Mouse (Mus musculus) ovary, adult 18-20 months (tissue): ENCODE measurements at regions not wholly inside any gene's neighbourhood (a gene's known extent, or its start where the extent isn't known, plus 50 kb on each side); places are given as distances from the start of the nearest gene placed in this dataset.

Source experiments
- DNase-seq: peaks from one replicate; pipeline ENCODE4 v3.0.0; 2022; ENCODE audit warnings: low spot score, mixed read lengths

DNA sequence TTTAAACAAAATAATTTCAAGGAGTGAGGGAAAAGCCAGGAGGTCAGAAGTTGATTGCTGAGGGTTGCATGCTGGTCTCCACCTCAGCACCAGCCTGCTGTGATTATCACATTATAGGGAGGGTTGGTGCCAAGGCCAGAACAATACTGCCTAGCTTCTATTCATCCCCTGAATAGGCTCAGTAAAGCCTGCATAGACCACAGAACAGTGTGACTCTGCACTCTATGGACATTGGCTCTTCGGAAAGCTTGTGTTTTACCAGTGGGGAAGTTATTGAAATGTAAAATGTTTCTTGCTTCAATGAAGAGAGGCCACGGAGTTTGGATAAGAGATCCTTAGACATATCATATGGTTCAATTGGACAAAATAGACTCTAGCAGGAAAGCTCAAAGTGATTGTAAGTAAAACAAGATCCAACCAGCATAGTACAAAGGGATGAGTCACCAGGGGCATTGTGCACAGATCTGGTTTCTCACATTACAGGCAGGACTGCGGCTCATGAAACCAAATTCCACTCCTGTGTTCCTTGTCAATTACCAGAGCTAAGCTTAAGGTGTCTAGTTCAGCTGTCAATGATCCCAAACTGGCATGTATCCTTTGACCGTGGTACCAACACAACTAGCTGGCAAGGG is 320.8 kb upstream of the Cd180 start:
- no peak for DNase-seq

DNA sequence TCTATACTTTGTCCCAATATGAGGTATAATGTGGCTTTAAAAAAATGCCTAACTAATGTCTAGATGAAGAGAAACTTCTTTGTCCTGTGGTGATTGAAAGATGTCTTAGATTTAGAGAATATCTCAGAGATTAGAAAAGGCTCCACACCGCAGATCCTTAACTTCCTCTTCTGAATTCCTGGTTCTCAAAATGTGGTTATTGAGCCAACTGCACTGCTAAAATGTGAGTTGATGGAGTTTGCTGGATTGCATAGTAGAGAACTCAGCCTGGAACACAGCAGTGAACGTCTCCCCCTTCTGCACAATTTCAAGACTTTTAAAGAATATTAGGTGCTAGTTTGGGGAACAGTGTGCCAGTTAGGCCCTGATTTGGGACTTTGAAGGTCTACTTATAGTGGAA is 312.7 kb upstream of the Cd180 start:
- no peak for DNase-seq

DNA sequence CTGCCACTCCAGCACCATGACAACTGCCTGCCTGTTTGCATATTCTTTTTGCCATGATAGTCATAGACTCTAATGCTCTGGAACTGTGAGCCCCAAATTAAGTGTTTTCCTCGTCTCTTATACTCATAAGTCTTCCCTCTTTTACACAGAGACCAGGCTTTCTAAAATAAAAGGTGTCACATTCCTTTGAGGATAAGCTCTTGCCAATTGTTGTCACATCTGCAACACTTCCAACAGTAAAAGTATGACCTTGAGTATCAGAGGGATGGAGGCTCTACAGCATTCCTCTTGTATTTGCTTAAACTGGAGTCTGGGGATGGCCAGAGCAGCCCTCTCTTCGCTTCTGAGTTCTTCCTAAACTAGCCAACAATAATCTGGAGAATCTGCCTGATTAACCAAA is 301.4 kb upstream of the Cd180 start:
- no peak for DNase-seq

DNA sequence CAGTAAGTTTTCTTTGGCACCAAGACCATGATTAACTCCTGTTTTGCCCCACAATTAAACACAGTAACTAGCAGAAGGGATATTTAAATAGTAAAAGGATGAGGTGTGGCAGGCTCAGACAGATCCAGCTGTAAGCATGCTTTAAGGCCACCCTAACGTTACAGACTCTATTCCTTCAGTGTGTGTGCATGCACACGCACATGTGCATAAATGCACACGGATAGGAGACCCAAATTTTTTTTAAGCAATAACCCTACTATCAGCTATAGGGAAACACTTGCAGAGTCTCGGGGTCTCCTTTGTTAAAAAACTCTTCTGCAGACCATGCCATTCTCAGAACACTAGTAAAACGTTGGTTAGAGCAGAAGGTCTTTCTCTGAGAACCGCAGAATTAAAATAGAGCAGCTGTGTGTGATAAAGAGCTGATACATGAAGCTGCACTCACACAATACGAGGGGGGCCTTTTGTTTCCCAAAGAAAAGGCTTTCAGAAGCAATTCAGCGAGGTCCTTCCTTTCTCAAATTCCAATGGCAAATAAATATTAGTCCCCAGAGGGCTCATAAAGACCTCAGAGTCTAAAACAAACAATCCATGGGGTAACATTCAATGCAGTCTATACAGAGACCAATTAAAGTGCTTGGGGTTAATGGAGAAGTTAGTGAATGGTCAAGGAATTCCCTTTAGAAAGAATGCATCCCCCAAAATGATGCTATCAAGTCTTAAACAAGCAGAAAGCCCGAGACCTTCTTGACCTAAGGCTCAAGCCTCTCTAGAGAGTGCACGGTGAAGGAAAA is 300.3 kb upstream of the Cd180 start:
- no peak for DNase-seq

DNA sequence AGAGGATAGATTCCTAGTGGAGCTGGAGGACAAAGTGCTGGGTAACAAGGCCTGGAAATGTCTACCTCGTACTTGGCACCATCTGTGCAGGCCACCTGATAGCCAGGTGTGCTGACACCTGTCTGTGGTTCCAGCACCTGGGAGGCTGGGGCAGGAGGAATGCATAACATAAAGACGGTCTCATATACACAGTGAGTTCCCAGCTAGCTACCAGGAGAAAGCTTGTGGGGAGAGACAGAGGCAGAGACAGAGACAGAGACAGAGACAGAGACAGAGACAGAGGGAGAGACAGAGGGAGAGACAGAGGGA is 299.7 kb upstream of the Cd180 start:
- no peak for DNase-seq

DNA sequence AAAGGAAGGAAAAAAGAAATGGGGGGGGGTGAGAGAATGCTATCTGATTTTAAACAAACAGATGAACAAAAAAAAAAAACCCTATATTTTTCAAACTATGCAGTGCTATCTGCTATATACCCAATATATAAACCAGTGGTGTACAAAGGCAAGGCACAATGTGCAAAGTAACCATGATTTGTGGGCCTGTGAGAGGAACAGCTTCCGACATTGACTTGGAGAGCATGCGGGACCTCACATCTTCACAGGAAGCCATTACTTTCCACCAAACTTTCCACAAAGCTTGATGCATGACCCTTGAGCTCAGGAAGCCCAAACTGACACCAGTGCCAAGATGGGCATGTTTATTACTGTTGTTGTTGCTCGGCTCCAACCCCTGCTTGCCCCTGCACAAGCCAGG is 299.3 kb upstream of the Cd180 start:
- no peak for DNase-seq

DNA sequence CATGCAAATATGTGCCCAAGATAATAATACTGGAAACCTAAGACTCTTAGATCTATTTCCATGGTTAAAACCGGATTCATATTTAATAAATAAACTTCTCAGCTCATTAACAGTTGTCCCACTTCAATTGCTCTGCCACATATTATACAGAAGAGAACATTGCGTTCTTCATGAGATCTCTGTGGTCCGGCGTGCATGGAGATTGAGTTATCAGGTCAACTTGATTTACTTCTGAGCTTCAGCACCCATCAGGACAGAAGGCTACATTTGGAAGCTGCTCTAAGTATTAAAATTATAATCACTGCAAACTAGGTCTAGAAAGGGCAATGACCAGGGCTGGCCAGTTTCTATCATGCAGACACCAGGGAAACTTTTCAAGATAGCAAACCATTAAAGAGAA is 295.9 kb upstream of the Cd180 start:
- no peak for DNase-seq

DNA sequence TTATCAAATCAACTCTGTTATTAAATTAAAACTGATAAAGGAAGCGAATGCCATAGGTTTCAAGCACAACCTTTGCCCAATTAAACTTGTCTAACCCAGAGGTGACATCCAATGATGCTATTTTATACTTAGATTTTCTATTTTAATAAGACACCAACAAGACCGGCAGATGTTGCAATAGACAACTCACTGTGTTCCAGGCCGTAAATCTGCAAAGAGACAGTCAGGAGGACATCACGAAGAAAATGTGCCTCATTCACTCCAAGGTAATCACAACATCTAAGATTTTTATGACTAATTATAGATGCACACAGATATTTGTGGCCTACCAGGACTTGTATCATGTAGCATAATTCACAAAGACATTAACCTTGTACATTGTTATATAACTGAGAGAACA is 281.5 kb upstream of the Cd180 start:
- no peak for DNase-seq

DNA sequence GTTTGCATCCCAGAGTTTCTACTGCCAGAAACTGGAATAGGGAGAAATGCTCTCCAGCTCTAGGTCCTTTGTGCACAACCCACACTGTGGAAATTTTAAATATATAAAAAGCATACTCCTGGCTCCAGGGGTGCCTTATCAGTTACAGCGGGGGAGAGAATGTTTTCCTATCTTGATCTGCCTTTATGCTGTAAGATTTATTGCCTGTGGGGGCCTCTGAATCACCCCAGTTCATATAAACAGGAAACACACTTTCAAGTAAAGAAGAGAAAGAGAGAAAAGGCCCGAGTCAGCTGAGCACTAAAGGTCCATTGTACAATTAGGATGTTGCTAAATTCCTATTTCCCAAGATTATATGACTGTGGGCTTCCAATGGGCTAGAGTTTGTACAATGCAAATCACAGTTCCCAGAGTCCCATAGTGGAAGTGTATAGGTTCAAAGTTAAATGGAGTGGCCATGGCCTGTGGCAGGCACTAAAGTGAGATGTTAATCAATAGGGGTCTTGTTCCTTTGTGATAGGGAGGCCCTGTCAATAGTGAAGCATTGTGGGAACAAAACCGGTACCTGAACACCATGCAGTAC is 258.9 kb upstream of the Cd180 start:
- DNase-seq = no peak

DNA sequence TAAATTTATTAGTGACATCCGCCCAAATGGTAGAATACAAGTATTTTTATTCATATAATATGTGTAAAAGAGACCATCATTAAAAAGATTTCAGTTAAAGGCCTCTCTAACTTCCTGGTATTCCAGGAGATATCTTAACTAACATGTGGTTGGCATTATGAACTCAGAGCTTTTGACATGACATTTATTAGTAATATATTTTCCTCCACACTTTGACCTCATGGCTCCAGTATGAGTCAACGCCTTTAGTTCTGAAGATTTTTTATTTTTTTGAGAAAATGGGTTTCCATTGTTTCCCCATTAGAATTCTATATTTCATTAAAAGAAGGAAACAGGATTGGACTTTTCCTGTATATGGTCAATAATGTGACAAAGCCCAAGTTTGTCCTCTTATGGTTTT is 250.7 kb upstream of the Cd180 start:
- no peak for DNase-seq

DNA sequence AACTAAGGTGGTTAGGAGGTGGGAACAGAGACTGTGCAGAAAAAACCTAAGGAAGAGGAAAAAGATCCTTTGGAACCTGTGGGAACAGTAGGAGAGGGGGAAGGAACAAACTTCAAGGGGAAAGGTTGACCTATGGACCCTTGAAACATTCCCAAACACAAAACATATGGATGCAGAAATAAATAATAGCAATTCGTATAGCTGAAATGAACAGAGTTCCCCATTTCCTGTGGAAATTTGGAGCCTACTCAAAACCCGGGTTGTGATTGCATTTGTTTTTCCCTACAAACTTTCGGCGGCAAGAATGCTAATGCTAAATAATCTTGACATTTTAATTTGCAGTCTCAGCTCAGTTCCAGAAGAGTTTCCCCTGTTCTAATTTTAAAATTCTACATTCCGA is 246.0 kb upstream of the Cd180 start:
- no peak for DNase-seq

DNA sequence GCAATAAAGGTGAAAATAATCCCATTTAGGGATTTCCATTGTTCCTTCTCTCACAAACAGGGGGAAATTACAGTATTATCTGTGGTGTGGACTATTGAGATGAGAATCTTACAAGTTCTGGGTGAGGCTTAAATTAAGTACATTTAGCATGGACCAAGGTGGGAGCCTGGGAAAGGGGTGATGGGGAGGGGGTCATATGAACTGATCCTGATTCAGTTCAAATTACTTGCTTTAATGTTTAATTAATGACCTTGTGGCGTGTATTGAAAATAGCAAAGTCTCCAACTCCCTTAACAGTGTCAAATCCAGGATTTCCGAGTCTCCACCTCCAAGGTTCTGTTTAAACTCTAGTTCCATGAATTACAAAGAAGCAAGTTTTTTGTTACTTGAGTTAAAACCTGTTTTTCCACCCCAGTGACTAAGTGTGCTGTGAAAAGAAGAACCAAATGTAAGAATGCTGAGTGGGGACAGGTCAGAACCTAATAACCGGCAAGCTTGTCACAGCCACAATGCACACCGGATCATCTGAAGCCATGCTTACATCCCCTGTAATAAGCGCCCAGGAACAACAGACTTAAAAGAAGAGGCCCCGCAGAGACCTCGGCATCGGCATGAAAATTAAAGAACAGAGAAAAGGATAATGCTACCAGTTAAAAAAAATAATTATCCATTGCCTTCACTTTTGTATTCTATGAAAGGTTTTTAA is 243.8 kb upstream of the Cd180 start:
- no peak for DNase-seq

DNA sequence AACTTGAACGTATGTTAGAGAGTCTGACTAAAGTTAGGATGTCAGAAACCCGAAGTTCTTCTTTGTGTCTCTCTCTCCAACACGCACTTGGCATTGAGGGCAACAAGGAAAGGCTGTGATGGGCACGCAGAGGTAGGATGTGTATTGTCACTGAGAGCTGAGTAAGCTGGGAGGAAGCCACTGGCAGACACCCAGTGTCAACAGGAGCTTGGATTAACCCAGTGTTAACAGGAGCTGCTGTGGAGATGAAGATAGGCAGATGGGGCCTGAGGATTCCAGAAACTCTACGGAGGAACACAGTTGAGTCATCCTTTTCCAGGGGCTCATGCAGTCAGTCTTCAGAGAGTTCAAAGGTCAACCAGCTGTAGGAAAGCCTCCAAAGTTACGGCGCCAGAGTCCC is 242.2 kb upstream of the Cd180 start:
- DNase-seq = no peak

DNA sequence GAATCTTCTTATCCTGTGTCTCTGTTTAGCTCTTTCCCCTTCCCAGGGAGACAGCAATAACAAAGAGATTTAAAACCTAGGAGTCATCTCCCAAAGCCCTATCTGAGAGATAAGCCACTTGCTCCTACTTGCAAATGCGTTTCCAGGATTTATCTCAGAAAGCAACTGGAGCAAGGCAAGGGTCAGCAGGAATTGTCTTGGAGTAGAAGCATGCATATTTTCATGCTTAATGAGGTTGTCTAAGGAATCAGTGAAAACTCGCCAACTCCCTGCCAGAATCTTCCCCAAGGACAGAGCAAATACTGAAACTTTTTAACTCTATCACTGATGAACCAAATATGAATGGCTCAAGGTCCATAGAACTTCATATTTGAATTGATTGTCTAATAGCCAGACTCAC is 234.6 kb upstream of the Cd180 start:
- no peak for DNase-seq

DNA sequence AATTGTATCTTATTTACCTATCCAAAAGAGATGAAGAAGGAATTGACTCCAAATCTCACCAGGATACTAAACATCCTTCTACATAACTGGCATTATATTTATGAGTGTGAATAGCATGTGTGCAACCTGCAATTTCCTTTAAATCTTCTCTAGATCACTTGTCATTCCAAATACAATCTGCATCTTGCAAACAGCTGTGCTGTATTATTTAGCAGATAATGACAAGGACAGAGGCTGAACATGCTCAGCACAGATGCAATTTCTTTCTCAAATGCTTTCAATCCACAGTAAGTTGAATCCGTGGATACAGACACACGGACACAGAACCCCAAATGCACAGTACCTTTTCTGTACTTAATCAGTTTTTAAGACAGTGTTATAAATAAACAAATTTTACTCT is 229.4 kb upstream of the Cd180 start:
- no peak for DNase-seq

DNA sequence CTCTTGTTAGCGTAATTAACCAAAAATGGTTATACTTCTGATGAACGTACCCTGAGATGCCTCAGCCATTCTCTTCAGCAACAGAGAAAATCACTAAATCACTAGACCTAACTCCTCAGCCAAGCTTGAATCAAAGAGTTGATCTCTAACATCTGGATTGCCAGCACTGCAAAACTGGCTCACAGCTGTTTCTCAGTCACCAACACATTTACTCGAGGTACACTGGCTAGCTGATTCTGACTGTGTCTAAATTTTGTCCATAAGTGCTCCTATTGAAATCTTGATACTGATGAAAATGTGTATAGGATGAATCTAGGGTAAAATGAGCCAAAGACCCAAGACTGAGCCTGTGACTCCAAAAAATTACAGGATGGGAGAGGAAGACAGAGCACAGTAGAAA is 211.5 kb upstream of the Cd180 start:
- no peak for DNase-seq

DNA sequence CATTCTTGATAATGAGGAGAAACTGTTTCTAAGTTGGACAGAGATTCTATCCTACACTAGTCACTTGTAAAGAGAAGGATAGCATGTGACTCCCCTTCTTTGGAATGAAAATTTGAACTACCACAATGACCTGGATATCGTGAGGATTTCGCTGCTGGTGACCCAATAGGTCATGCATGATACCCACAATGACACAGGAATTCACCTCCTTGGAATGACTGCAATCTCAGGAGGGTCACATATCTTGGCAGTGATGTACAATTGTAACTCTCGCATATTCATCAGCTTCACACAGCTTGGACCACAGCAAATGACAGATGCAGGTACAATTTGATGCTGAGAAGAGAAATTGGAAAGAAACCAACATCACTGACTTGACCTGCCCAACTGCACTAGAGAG is 210.9 kb upstream of the Cd180 start:
- no peak for DNase-seq

DNA sequence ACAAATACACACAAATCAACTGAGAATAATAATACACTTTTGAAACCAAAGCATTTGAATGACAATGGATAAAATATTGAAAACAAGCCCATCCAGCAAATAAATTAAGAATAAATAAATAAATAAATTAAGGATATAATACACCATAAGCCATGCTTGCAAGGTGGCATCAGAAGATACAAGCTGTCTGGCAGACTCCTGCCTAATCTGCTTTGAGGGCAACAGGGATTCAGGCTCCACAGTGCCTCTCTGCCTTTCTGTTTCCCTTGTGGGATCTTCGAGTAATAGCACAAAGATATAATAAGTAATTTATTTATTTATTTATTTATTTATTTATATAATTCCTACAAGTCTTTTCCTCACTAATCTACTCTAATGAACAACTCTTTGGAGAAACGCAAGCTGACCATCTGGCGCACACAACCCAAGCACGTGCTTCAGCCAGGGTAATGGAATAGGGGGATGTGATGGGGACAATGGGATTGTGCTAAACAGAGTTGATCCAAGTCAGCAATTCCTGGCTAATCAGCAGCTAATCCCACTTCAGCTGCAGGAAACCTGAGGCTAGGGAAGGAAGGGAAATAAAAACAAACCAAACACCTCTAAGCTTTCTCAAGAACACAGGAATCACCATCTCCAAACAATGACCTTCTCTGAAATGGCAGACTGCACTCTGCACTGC is 205.8 kb upstream of the Cd180 start:
- DNase-seq = no peak

DNA sequence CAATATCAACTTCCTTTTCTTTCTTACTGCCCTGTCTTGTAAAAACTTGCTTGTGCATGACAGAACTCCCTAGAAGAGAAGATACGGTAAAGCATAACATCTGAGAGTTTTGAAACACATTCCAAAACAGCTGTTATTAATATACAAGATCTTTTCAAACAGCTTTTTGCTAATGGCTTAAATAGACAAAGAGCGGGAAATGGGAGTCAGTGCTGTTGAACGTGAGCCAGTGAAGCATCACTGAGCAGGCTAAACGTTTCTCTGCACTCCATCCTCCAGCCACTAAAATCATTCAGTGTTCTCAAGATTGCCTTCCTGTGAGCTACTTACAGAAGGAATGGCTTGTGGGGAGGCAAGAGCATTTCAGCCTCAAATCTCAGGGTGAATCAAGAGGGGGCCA is 202.0 kb upstream of the Cd180 start:
- no peak for DNase-seq

DNA sequence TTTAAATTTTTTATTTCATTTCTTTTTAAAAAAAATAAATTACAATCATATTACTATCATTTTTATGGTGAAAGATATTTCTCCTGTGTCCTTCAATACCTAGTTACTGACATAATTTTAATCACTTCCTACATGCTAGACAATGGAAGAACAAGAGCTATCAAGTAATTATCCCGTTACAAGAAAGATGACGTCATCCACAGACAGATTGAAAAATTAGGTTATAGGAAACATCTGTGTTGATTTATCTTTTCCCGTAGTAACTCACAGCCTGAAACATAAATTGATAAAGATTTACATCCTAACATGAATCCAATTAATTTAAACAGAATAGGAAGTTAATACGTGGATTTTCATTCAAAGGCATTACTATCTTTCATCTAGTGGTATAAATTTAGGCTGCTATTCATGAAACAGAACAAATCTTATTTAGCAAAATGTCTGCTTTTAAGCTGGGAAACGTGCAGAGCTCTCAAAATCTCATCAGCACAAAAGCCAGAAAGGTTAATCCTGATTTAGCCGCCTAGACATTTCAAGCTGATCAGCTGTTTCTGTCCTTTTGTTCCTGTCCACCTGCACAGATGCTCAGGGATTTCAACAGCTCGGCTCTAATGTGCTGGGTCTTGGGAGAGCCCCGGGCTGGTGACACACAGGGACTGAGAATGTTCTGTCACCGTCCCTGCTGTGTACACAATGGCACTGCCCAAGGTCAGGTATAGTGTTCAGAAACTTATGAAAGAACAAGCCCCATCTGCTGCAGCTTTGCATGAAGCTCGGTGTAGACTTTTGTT is 189.0 kb upstream of the Cd180 start:
- no peak for DNase-seq

DNA sequence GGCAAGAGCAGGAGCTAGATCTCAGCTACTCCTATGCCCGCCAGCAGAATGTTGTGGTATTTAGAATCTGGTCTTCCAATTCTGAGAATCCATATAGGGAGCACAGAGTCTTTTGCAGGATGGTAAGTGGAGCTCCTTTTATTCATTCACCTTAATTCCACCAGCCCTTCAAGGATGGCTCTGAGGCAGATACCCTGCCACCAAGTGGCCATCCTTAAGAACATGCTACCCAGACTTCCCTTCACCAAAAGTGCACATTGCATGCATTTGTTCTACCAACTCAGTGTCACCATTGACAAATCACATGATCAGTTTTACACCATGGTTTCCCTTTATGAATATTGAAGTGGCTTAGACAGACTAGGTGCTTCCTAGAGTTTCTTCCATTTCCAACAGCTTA is 186.1 kb upstream of the Cd180 start:
- DNase-seq = no peak

DNA sequence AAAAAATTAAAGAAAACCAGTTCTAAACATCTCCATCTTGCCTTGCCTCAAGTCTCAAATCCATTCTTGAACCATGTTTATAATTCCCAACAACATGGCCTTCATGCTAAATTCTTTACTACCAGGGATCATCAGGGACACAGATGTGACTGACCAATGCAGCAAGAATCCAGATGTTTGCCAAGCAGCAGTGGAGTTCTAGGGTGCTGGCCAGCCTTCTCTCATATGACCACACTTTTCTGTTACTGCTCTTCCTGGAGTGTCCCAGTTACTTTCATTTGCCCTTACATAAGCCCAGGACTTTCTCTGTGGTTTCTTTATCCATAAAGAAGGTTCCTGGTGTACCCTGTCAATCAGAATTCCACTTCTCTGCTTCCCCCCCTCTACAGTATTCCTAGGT is 185.4 kb upstream of the Cd180 start:
- no peak for DNase-seq
